Mouse (Mus musculus): ENCODE data around the gene Kalrn. TPM values are rescaled to one million over a fixed set of nuclear protein-coding genes. Genes with fewer than 3 reads are reported as not detected.

Gene Kalrn
- polyA plus RNA-seq, 1 experiment from 2014 or later = 25.5 TPM

GRCm38 (mm10) chr16:34005986-34006385, 567.3 kb downstream of the Kalrn start:
- ATAC-seq (ENCODE audit: low FRiP score, low read depth) = no peak
- no peak overlapping the region for H3K4me2 ChIP-seq (replicated peaks)
- no peak overlapping the region for H3K27ac ChIP-seq
- 100% methylated on average over 3 of the region's 3 CpGs for WGBS
- H3K36me3 ChIP-seq = peaks cover 26% of the 10 kb centered on the region
- peaks cover 14% of the 10 kb centered on the region for H3K4me1 ChIP-seq
- no peaks in the 10 kb centered on the region for H3K27me3 ChIP-seq (replicated peaks)
- no peak overlapping the region for H3K4me3 ChIP-seq
- no peaks in the 10 kb centered on the region for H3K9me3 ChIP-seq
- no peak overlapping the region for H3K9ac ChIP-seq

- H3K4me1 ChIP-seq = peaks cover 14% of the 10 kb centered on the region
- no peaks in the 10 kb centered on the region for H3K27me3 ChIP-seq (replicated peaks)
- H3K9ac ChIP-seq = no peak overlapping the region
- no peaks in the 10 kb centered on the region for H3K9me3 ChIP-seq
- H3K4me3 ChIP-seq = no peak overlapping the region
- H3K27ac ChIP-seq = no peak overlapping the region
- no peak overlapping the region for H3K4me2 ChIP-seq (replicated peaks)
- peak; percentile 86 for ATAC-seq (ENCODE audit: low FRiP score, low read depth)
- 39% methylated on average over 4 of the region's 4 CpGs for WGBS
- peaks cover 8% of the 10 kb centered on the region; the same call in 1 of the 2 replicates for H3K36me3 ChIP-seq
Measured at GRCm38 (mm10) chr16:34004128-34004578, 569.2 kb downstream of the Kalrn start.

GRCm38 (mm10) chr16:34003566-34004127, 569.7 kb downstream of the Kalrn start:
- Histone ChIP-seq H3K4me1 (peaks cover 14% of the 10 kb centered on the region), H3K27me3 (replicated peaks) (no peaks in the 10 kb centered on the region), H3K36me3 (0 out of 2 replicates have a peak, but pooled peaks cover 6% of the 10 kb centered on the region), H3K9me3 (no peaks in the 10 kb centered on the region), H3K27ac (0 out of 2 replicates have a peak overlapping the region, but pooled peaks have one; percentile 27), H3K9ac (no peak overlapping the region), H3K4me3 (no peak overlapping the region), H3K4me2 (replicated peaks) (no peak overlapping the region)
- WGBS = 67% methylated on average over 10 of the region's 10 CpGs
- ATAC-seq (ENCODE audit: low FRiP score, low read depth) = 0 out of 2 replicates have a peak, but pooled peaks have one; percentile 5

- H3K36me3 ChIP-seq = no peaks in the 10 kb centered on the region
- ATAC-seq (ENCODE audit: low FRiP score, low read depth) = no peak
- H3K9me3 ChIP-seq = no peaks in the 10 kb centered on the region
- no peak overlapping the region for H3K27ac ChIP-seq
- H3K27me3 ChIP-seq (replicated peaks) = 0 out of 2 replicates have a peak, but pooled peaks cover 3% of the 10 kb centered on the region
- no peak overlapping the region for H3K9ac ChIP-seq
- no peak overlapping the region for H3K4me2 ChIP-seq (replicated peaks)
- H3K4me1 ChIP-seq = peaks cover 14% of the 10 kb centered on the region
- no peak overlapping the region for H3K4me3 ChIP-seq
- WGBS = 83% methylated on average over 8 of the region's 8 CpGs
Measured at GRCm38 (mm10) chr16:34000715-34001114, 572.6 kb downstream of the Kalrn start.

GRCm38 (mm10) chr16:33999388-33999787, 573.9 kb downstream of the Kalrn start:
- WGBS = 31% methylated on average over 3 of the region's 3 CpGs
- Histone ChIP-seq H3K9ac (no peak overlapping the region), H3K4me1 (peaks cover 8% of the 10 kb centered on the region), H3K9me3 (no peaks in the 10 kb centered on the region), H3K4me2 (replicated peaks) (no peak overlapping the region), H3K36me3 (no peaks in the 10 kb centered on the region), H3K27me3 (replicated peaks) (0 out of 2 replicates have a peak, but pooled peaks cover 3% of the 10 kb centered on the region), H3K4me3 (no peak overlapping the region), H3K27ac (no peak overlapping the region)
- ATAC-seq (ENCODE audit: low FRiP score, low read depth) = no peak

GRCm38 (mm10) chr16:33998011-33998410, 575.3 kb downstream of the Kalrn start:
- Histone ChIP-seq H3K4me3 (no peak overlapping the region), H3K9ac (no peak overlapping the region), H3K4me2 (replicated peaks) (no peak overlapping the region), H3K36me3 (no peaks in the 10 kb centered on the region), H3K27me3 (replicated peaks) (0 out of 2 replicates have a peak, but pooled peaks cover 3% of the 10 kb centered on the region), H3K27ac (no peak overlapping the region), H3K9me3 (no peaks in the 10 kb centered on the region), H3K4me1 (no peaks in the 10 kb centered on the region)
- ATAC-seq (ENCODE audit: low FRiP score, low read depth) = no peak
- 81% methylated on average over 6 of the region's 6 CpGs for WGBS

- H3K4me2 ChIP-seq (replicated peaks) = no peak overlapping the region
- ATAC-seq (ENCODE audit: low FRiP score, low read depth) = no peak
Measured at GRCm38 (mm10) chr16:33996030-33996429, 577.3 kb downstream of the Kalrn start.

GRCm38 (mm10) chr16:33995496-33995895, 577.8 kb downstream of the Kalrn start:
- Histone ChIP-seq H3K36me3 (no peaks in the 10 kb centered on the region), H3K9ac (no peak overlapping the region), H3K9me3 (no peaks in the 10 kb centered on the region), H3K4me3 (no peak overlapping the region), H3K4me2 (replicated peaks) (no peak overlapping the region), H3K4me1 (no peaks in the 10 kb centered on the region), H3K27me3 (replicated peaks) (0 out of 2 replicates have a peak, but pooled peaks cover 3% of the 10 kb centered on the region), H3K27ac (no peak overlapping the region)
- 79% methylated on average over 3 of the region's 3 CpGs for WGBS
- ATAC-seq (ENCODE audit: low FRiP score, low read depth) = no peak

More at GRCm38 (mm10) chr16:33996030-33996429, 577.3 kb downstream of the Kalrn start:
- Histone ChIP-seq H3K36me3 (no peaks in the 10 kb centered on the region), H3K4me1 (no peaks in the 10 kb centered on the region), H3K4me3 (no peak overlapping the region), H3K9ac (no peak overlapping the region), H3K27ac (no peak overlapping the region), H3K27me3 (replicated peaks) (0 out of 2 replicates have a peak, but pooled peaks cover 3% of the 10 kb centered on the region), H3K9me3 (no peaks in the 10 kb centered on the region)
- WGBS = 15% methylated on average over 5 of the region's 5 CpGs

- Histone ChIP-seq H3K36me3 (no peaks in the 10 kb centered on the region; the same call in 1 of the 2 replicates), H3K9me3 (no peaks in the 10 kb centered on the region), H3K27me3 (replicated peaks) (0 out of 2 replicates have a peak, but pooled peaks cover 3% of the 10 kb centered on the region), H3K9ac (no peak overlapping the region), H3K27ac (no peak overlapping the region), H3K4me1 (no peaks in the 10 kb centered on the region), H3K4me2 (replicated peaks) (no peak overlapping the region), H3K4me3 (no peak overlapping the region)
- 91% methylated on average over 6 of the region's 6 CpGs for WGBS
- ATAC-seq (ENCODE audit: low FRiP score, low read depth) = no peak
Measured at GRCm38 (mm10) chr16:33994321-33994720, 579.0 kb downstream of the Kalrn start.

GRCm38 (mm10) chr16:33990712-33991111, 582.6 kb downstream of the Kalrn start:
- Histone ChIP-seq H3K4me2 (replicated peaks) (no peak overlapping the region), H3K4me1 (no peaks in the 10 kb centered on the region), H3K36me3 (peaks cover 6% of the 10 kb centered on the region; the same call in 1 of the 2 replicates), H3K27ac (no peak overlapping the region), H3K27me3 (replicated peaks) (no peaks in the 10 kb centered on the region), H3K4me3 (no peak overlapping the region), H3K9me3 (no peaks in the 10 kb centered on the region), H3K9ac (no peak overlapping the region)
- 87% methylated on average over 4 of the region's 4 CpGs for WGBS
- ATAC-seq (ENCODE audit: low FRiP score, low read depth) = no peak

- no peaks in the 10 kb centered on the region for H3K4me1 ChIP-seq
- H3K4me2 ChIP-seq (replicated peaks) = no peak overlapping the region
- H3K9me3 ChIP-seq = no peaks in the 10 kb centered on the region
- 76% methylated on average over 1 of the region's 1 CpGs for WGBS
- no peak overlapping the region for H3K4me3 ChIP-seq
- H3K9ac ChIP-seq = no peak overlapping the region
- H3K27ac ChIP-seq = no peak overlapping the region
- peaks cover 6% of the 10 kb centered on the region; the same call in 1 of the 2 replicates for H3K36me3 ChIP-seq
- H3K27me3 ChIP-seq (replicated peaks) = no peaks in the 10 kb centered on the region
- ATAC-seq (ENCODE audit: low FRiP score, low read depth) = no peak
Measured at GRCm38 (mm10) chr16:33989106-33989505, 584.2 kb downstream of the Kalrn start.

- no peak for ATAC-seq (ENCODE audit: low FRiP score, low read depth)
- Histone ChIP-seq H3K4me3 (no peak overlapping the region), H3K27ac (no peak overlapping the region), H3K36me3 (peaks cover 9% of the 10 kb centered on the region; the same call in 1 of the 2 replicates), H3K9me3 (no peaks in the 10 kb centered on the region), H3K4me1 (no peaks in the 10 kb centered on the region), H3K9ac (no peak overlapping the region), H3K27me3 (replicated peaks) (no peaks in the 10 kb centered on the region), H3K4me2 (replicated peaks) (no peak overlapping the region)
- 58% methylated on average over 17 of the region's 17 CpGs for WGBS
Measured at GRCm38 (mm10) chr16:33988358-33989012, 584.8 kb downstream of the Kalrn start.

All from neural tube, embryonic 12.5 days (tissue).